Mouse (Mus musculus): ENCODE measurements around the gene Cdh3. TPM values are rescaled to one million over a fixed set of nuclear protein-coding genes. Genes with fewer than 3 reads are reported as not detected.

The Cdh3 gene
- polyA plus RNA-seq (2015; fragmentation: Nextera tagmentation; extraction: Ambion mirVana), result 2.9 and 3.6 TPM in 2 replicates

DNA sequence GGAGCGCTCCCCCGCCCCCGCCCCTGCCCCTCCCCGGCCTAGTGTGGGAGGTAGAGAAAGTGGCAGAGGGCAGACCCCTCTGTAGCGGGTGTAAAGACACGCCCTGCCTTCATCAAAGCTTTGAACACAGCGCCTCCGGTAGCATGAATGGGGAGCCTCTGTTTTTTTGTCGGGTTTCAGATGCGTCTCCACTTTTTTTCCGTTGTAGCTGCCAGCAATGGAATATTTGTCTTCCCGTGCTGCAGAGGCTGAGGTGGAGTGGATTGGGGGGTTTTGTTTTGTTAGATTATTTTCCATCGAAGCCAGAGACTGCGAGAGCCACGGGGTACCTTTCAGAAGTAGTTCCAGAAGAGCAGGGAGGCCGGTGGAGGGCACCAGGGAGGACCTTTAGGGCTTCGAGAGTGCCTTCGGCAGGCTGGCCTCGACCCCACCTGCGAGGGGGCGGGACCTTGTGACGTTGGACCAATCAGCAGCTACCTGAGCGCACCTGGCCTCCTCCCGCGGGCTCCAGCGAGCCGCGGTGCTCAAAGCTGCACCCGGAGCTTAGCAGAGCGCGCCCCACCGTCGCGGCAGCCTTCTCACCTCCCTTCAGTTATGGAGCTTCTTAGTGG, at the start of gene Cdh3:
TSS of gene Cdh3 (plus strand) at position 527 of the 611 bp plus-strand sequence.
- peak within 1 kb of the TSS; percentile 72 for H3K4me2 ChIP-seq (replicated peaks; ENCODE audit: low read depth)
- TF ChIP-seq CTCF (IDR thresholded peaks at IDR 0.05; ENCODE audit: low read depth), result no peak
- peaks cover 22% of the 10 kb centered on the region for H3K27me3 ChIP-seq (replicated peaks; ENCODE audit: control insufficient read depth, insufficient read depth, low read length)
- H3K4me1 ChIP-seq (replicated peaks; ENCODE audit: control insufficient read depth, insufficient read depth, low read length), result peaks cover 12% of the 10 kb centered on the region
- H3K27ac ChIP-seq (ENCODE audit: low read depth, low read length), result peak within 1 kb of the TSS; percentile 21; the same call in 1 of the 2 replicates
- peak; percentile 82 for ATAC-seq
- H3K9me3 ChIP-seq (ENCODE audit: control insufficient read depth), result no peaks in the 10 kb centered on the region
- peak within 1 kb of the TSS; percentile 38 for H3K4me3 ChIP-seq (ENCODE audit: low read depth, low read length)
- H3K9ac ChIP-seq (ENCODE audit: low read depth, low read length), result peak within 1 kb of the TSS; percentile 37
- WGBS, result 2% methylated on average over 34 of the region's 34 CpGs
- H3K36me3 ChIP-seq (ENCODE audit: control insufficient read depth, insufficient read depth), result no peaks in the 10 kb centered on the region

DNA sequence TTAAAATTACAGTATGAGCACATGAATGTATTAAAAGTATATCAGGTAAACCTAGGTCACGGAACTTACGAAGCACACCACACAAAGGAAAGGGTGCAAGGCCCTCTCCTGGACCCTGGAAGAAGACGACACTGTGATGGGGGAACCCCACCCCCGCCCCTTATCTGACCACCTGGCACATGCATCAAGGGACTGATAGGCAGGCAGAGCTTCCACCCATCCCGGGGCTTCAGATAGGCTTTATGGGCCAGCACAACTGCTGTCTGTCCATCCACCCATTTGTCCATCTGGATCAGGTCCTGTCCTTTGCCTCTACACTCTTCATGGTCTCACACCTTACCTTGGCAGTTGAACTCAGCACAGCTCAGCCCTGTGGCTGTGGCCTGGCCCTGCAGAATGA, 48.6 kb upstream of the Cdh3 start:
- Histone ChIP-seq H3K4me2 (replicated peaks; ENCODE audit: low read depth) (no peak overlapping the region), H3K9me3 (ENCODE audit: control insufficient read depth) (no peaks in the 10 kb centered on the region), H3K4me1 (replicated peaks; ENCODE audit: control insufficient read depth, insufficient read depth, low read length) (no peaks in the 10 kb centered on the region), H3K36me3 (ENCODE audit: control insufficient read depth, insufficient read depth) (no peaks in the 10 kb centered on the region), H3K27me3 (replicated peaks; ENCODE audit: control insufficient read depth, insufficient read depth, low read length) (no peaks in the 10 kb centered on the region), H3K9ac (ENCODE audit: low read depth, low read length) (no peak overlapping the region), H3K4me3 (ENCODE audit: low read depth, low read length) (no peak overlapping the region), H3K27ac (ENCODE audit: low read depth, low read length) (no peak overlapping the region)
- TF ChIP-seq CTCF (IDR thresholded peaks at IDR 0.05; ENCODE audit: low read depth), result no peak
- ATAC-seq, result no peak
- 61% methylated on average over 5 of the region's 5 CpGs for WGBS

DNA sequence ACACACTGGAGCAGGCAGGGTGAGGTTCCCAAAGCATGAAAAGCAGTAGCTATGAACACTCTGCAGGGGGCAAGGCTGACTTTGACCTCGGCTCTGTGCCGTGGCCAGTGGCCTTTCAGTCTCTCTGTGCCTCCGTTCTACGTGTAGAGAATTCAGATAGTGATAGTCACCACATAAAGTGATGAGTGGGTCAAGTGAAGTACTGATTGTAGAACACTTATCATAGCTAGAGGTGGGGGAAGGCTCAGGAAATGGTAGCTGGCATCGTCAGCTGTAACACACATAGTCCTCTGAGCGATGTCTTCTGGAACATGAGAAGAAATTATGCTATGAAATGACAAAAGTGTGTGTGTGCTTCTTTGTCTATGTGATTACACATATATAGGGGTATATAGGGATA, 46.9 kb upstream of the Cdh3 start:
- WGBS, result 84% methylated on average over 6 of the region's 6 CpGs
- TF ChIP-seq CTCF (IDR thresholded peaks at IDR 0.05; ENCODE audit: low read depth), result no peak
- Histone ChIP-seq H3K4me3 (ENCODE audit: low read depth, low read length) (no peak overlapping the region), H3K27me3 (replicated peaks; ENCODE audit: control insufficient read depth, insufficient read depth, low read length) (no peaks in the 10 kb centered on the region), H3K9me3 (ENCODE audit: control insufficient read depth) (no peaks in the 10 kb centered on the region), H3K4me2 (replicated peaks; ENCODE audit: low read depth) (no peak overlapping the region), H3K27ac (ENCODE audit: low read depth, low read length) (no peak overlapping the region), H3K9ac (ENCODE audit: low read depth, low read length) (no peak overlapping the region), H3K36me3 (ENCODE audit: control insufficient read depth, insufficient read depth) (no peaks in the 10 kb centered on the region), H3K4me1 (replicated peaks; ENCODE audit: control insufficient read depth, insufficient read depth, low read length) (no peaks in the 10 kb centered on the region)
- no peak for ATAC-seq

DNA sequence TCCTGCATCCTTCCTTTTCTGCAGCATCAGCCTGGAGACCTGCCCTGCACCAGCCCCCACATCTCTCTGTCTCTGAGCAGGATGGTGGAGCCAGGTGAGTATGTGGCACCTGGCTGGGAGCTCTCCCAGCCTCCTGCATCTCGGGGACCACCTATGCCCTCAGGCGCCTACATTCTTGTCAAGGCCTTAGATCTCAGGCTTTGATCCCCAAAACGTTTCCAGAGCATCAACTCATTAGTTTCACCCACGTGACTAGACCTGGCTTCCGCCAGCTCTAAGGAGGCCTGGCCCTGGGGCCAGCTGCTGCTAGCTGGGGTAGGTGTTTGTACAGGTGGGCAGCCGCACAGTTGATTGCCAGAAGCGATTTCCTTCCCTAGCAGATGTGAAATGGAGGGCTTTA, 41.2 kb upstream of the Cdh3 start:
- TF ChIP-seq CTCF (IDR thresholded peaks at IDR 0.05; ENCODE audit: low read depth), result no peak
- Histone ChIP-seq H3K4me2 (replicated peaks; ENCODE audit: low read depth) (no peak overlapping the region), H3K36me3 (ENCODE audit: control insufficient read depth, insufficient read depth) (no peaks in the 10 kb centered on the region), H3K27me3 (replicated peaks; ENCODE audit: control insufficient read depth, insufficient read depth, low read length) (no peaks in the 10 kb centered on the region), H3K9me3 (ENCODE audit: control insufficient read depth) (no peaks in the 10 kb centered on the region), H3K4me1 (replicated peaks; ENCODE audit: control insufficient read depth, insufficient read depth, low read length) (no peaks in the 10 kb centered on the region), H3K9ac (ENCODE audit: low read depth, low read length) (no peak overlapping the region), H3K27ac (ENCODE audit: low read depth, low read length) (no peak overlapping the region), H3K4me3 (ENCODE audit: low read depth, low read length) (no peak overlapping the region)
- ATAC-seq, result no peak
- WGBS, result 55% methylated on average over 7 of the region's 7 CpGs

DNA sequence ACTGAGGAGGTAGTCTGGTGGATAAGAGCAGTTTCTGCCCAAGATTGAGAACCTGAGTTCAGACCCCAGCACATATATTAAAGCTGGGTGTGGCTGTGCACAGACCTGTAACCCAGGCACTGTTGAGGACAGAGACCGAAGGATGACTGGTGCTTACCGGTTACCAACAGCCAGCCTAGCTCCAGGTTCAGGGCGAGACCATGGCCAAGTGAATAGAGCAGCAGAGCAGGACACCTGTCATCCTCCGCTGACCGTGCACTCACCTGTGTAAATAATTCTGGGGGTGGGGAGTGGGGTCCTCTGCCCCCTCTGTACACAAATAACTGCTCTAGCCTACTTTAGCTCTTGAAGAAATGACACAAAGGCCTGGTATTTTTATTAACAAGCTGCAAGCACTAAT, 36.7 kb upstream of the Cdh3 start:
- Histone ChIP-seq H3K9me3 (ENCODE audit: control insufficient read depth) (no peaks in the 10 kb centered on the region), H3K27ac (ENCODE audit: low read depth, low read length) (no peak overlapping the region), H3K4me1 (replicated peaks; ENCODE audit: control insufficient read depth, insufficient read depth, low read length) (no peaks in the 10 kb centered on the region), H3K27me3 (replicated peaks; ENCODE audit: control insufficient read depth, insufficient read depth, low read length) (no peaks in the 10 kb centered on the region), H3K4me3 (ENCODE audit: low read depth, low read length) (no peak overlapping the region), H3K36me3 (ENCODE audit: control insufficient read depth, insufficient read depth) (no peaks in the 10 kb centered on the region), H3K4me2 (replicated peaks; ENCODE audit: low read depth) (no peak overlapping the region), H3K9ac (ENCODE audit: low read depth, low read length) (no peak overlapping the region)
- ATAC-seq, result no peak
- WGBS, result 72% methylated on average over 5 of the region's 5 CpGs
- no peak for TF ChIP-seq CTCF (IDR thresholded peaks at IDR 0.05; ENCODE audit: low read depth)

DNA sequence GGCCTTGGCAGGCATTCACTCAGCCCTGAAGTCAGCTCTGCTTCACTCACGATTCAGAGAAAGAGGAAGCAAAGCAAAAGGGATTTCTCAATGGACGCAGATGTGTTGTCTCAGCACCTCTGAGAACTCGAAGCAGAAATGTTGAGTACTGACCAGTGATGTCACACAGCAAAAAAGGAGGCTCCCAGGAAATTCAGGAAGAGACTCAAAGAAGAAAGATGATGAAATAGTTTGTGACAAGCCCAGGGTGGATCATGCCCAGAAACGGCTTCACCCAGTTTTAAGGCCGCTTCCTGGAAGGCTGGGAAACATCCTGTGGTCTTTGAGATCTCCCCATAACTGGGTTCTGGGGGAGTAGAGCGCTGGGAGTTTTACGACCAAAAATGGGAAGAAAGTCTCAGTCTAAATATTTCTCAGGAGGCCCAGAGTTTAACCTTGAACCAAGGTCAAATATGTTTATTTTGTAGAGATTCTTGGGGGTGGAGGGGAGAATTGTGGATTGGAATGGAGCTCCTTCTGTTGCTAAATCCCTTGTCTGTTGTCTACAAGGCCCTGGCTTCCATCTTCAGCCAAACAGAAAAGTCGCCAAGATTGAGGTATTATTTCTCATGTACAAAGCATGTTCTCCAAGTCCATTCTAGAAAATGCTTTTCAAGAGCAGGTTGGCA, 10.5 kb upstream of the Cdh3 start, which contains the start of gene 6030452D12Rik:
TSS of gene 6030452D12Rik (plus strand) at position 505 of the 668 bp plus-strand sequence.
- TF ChIP-seq CTCF (IDR thresholded peaks at IDR 0.05; ENCODE audit: low read depth), result no peak
- H3K4me3 ChIP-seq (ENCODE audit: low read depth, low read length), result no peak within 1 kb of the TSS

More for the DNA sequence above, 10.5 kb upstream of the Cdh3 start, which contains the start of gene 6030452D12Rik:
- Histone ChIP-seq H3K4me2 (replicated peaks; ENCODE audit: low read depth) (no peak within 1 kb of the TSS), H3K27ac (ENCODE audit: low read depth, low read length) (0 out of 2 replicates have a peak within 1 kb of the TSS, but pooled peaks have one; percentile 11), H3K9ac (ENCODE audit: low read depth, low read length) (no peak within 1 kb of the TSS), H3K27me3 (replicated peaks; ENCODE audit: control insufficient read depth, insufficient read depth, low read length) (no peaks in the 10 kb centered on the region), H3K36me3 (ENCODE audit: control insufficient read depth, insufficient read depth) (no peaks in the 10 kb centered on the region), H3K4me1 (replicated peaks; ENCODE audit: control insufficient read depth, insufficient read depth, low read length) (no peaks in the 10 kb centered on the region), H3K9me3 (ENCODE audit: control insufficient read depth) (no peaks in the 10 kb centered on the region)
- ATAC-seq, result no peak
- WGBS, result 53% methylated on average over 8 of the region's 8 CpGs

Data from intestine, postnatal 0 days (tissue).